Mouse (Mus musculus) spleen, adult 2 months (tissue): ENCODE measurements at regions not wholly inside any gene's neighbourhood (a gene's known extent, or its start where the extent isn't known, plus 50 kb on each side); places are given as distances from the start of the nearest gene placed in this dataset.

ENCODE experiments used
- CTCF ChIP-seq: fragments of 200-500 bp; IDR thresholded peaks from 2 replicates; pipeline ENCODE4 v1.5.1; 2011; ENCODE audit warnings: mild to moderate bottlenecking, inconsistent platforms; ENCODE audit not compliant: insufficient read depth, insufficient read length, insufficient replicate concordance; ENCODE audit errors: extremely low read depth
- POLR2A ChIP-seq: fragments of 200-500 bp; IDR thresholded peaks from 2 replicates; pipeline ENCODE4 v1.6.1; 2011; ENCODE audit warnings: low read depth, low read length, inconsistent platforms

DNA sequence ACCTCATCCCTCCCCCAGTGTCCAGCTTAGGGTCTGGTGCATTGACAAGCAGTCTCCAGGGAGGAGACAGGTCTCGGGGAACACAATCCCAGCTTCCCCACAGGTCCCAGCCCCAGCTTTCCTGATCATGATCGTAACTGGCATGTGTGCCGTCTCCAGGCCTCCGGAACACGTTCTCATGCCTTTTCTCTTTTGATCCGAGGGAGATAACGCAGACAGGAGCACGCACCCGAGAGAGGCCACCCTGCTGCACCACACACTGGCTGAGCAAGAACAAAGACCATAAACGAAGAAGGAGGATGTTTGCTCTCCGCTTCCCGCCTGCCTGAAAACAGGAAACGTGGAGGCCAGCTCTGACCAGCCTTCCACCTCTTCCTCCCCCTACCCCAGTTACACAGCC, 209.8 kb downstream of the Sox9 start:
- TF ChIP-seq CTCF (no peak), POLR2A (no peak)
